ENCODE assay signal across 9 mouse cellular contexts in the genomic region with DNA sequence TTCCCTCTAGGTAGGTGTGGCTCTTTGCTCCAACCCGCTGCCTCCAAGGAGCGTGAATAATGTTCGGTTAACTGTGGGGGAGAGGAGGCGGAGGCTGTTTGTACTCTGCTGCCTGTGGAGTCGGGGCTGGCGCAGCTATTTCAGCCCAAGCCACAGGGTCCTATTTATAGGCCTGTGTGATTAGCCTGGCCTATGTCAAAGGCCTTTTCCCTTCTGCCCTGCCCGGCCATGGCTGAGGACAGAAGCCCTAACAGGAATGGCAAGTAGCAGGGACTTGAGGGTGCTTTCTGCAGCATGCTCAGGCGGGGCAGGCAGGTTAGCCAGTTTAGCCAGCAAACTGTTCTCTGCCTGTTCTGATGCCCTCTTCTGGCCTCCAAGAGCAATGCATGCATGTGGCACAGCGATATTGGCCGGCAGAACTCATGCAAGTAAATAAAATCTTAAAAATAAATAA. TPM values are rescaled to one million over a fixed set of nuclear protein-coding genes. Genes with fewer than 3 reads are reported as not detected.
DNase-seq lines count a peak whose midpoint lies in the region; ATAC-seq and TF ChIP-seq lines count a peak whose summit lies in the region.
"Had no signal": no experiment of that assay in that cellular context is flagged by ENCODE, and none has a peak within 500 bp of the region (broad histone marks: within the 10 kb centered on the region; RNA-seq: fewer than 3 reads in every experiment).

No protein-coding gene starts in this region.

- DNase-seq in CD4-positive, CD25-positive, alpha-beta regulatory T cell, adult 2 months (ENCODE audit: low read depth, low spot score), result peak; percentile 78
- peak; percentile 66 for DNase-seq in lung, adult 2 months

- H3K9ac ChIP-seq in embryonic facial prominence, embryonic 12.5 days, result no peak overlapping the region
- H3K9ac ChIP-seq in heart, embryonic 12.5 days, result no peak overlapping the region
- H3K9ac ChIP-seq in kidney, embryonic 16.5 days (replicated peaks; ENCODE audit: low read length), result no peak overlapping the region; the same call in 1 of the 2 replicates
- H3K9ac ChIP-seq in neural tube, embryonic 13.5 days, result no peak overlapping the region
- H3K9ac ChIP-seq: hindbrain, embryonic 15.5 days had no signal

- no peak overlapping the region for H3K4me3 ChIP-seq in embryonic facial prominence, embryonic 12.5 days
- no peak overlapping the region for H3K4me3 ChIP-seq in heart, embryonic 12.5 days
- H3K4me3 ChIP-seq in kidney, embryonic 16.5 days (ENCODE audit: low read length), result no peak overlapping the region
- no peak overlapping the region for H3K4me3 ChIP-seq in lung, adult 2 months (replicated peaks; ENCODE audit: extremely low read depth, low read depth, low read length)
- H3K4me3 ChIP-seq in neural tube, embryonic 13.5 days, result no peak overlapping the region
- H3K4me3 ChIP-seq: hindbrain, embryonic 15.5 days had no signal

- H3K4me2 ChIP-seq in embryonic facial prominence, embryonic 12.5 days (replicated peaks), result no peak overlapping the region
- peak overlapping the region; percentile 43 for H3K4me2 ChIP-seq in heart, embryonic 12.5 days
- peak overlapping the region; percentile 46 for H3K4me2 ChIP-seq in kidney, embryonic 16.5 days (replicated peaks; ENCODE audit: low read depth, low read length)
- H3K4me2 ChIP-seq in neural tube, embryonic 13.5 days, result peak overlapping the region; percentile 38
- H3K4me2 ChIP-seq: hindbrain, embryonic 15.5 days had no signal

- peaks cover 69% of the 10 kb centered on the region for H3K4me1 ChIP-seq in embryonic facial prominence, embryonic 12.5 days
- H3K4me1 ChIP-seq in heart, embryonic 12.5 days (replicated peaks), result peaks cover 87% of the 10 kb centered on the region
- H3K4me1 ChIP-seq in kidney, embryonic 16.5 days (ENCODE audit: insufficient read depth, low read length), result peaks cover 44% of the 10 kb centered on the region
- H3K4me1 ChIP-seq in lung, adult 2 months (ENCODE audit: control insufficient read depth, insufficient read depth, low read length), result peaks cover 30% of the 10 kb centered on the region
- H3K4me1 ChIP-seq in neural tube, embryonic 13.5 days (replicated peaks), result peaks cover 24% of the 10 kb centered on the region

- H3K36me3 ChIP-seq in embryonic facial prominence, embryonic 12.5 days, result no peaks in the 10 kb centered on the region
- no peaks in the 10 kb centered on the region for H3K36me3 ChIP-seq in heart, embryonic 12.5 days
- no peaks in the 10 kb centered on the region for H3K36me3 ChIP-seq in kidney, embryonic 16.5 days (ENCODE audit: insufficient read depth, low read length)
- no peaks in the 10 kb centered on the region for H3K36me3 ChIP-seq in neural tube, embryonic 13.5 days
- H3K36me3 ChIP-seq: hindbrain, embryonic 15.5 days had no signal

- no peaks in the 10 kb centered on the region for H3K9me3 ChIP-seq in embryonic facial prominence, embryonic 12.5 days
- H3K9me3 ChIP-seq in heart, embryonic 12.5 days (replicated peaks), result no peaks in the 10 kb centered on the region
- H3K9me3 ChIP-seq in kidney, embryonic 16.5 days (ENCODE audit: low read length), result no peaks in the 10 kb centered on the region
- H3K9me3 ChIP-seq in neural tube, embryonic 13.5 days, result no peaks in the 10 kb centered on the region
- H3K9me3 ChIP-seq: hindbrain, embryonic 15.5 days had no signal

- TF ChIP-seq POLR2A in lung, adult 2 months (IDR thresholded peaks at IDR 0.05; ENCODE audit: borderline replicate concordance, extremely low read depth, low read depth, low read length), result no peak

- H3K27ac ChIP-seq in embryonic facial prominence, embryonic 12.5 days, result peak overlapping the region; percentile 51
- peak overlapping the region; percentile 90 for H3K27ac ChIP-seq in heart, embryonic 12.5 days (ENCODE audit: poor library complexity, severe bottlenecking)
- peak overlapping the region; percentile 79 for H3K27ac ChIP-seq in kidney, embryonic 16.5 days (ENCODE audit: low read length)
- no peak overlapping the region for H3K27ac ChIP-seq in neural tube, embryonic 13.5 days (replicated peaks)
- H3K27ac ChIP-seq: hindbrain, embryonic 15.5 days had no signal

- H3K27me3 ChIP-seq in embryonic facial prominence, embryonic 12.5 days, result no peaks in the 10 kb centered on the region
- H3K27me3 ChIP-seq in heart, embryonic 12.5 days (replicated peaks), result no peaks in the 10 kb centered on the region
- H3K27me3 ChIP-seq in kidney, embryonic 16.5 days (ENCODE audit: insufficient read depth, low read length), result no peaks in the 10 kb centered on the region
- H3K27me3 ChIP-seq in neural tube, embryonic 13.5 days, result no peaks in the 10 kb centered on the region
- H3K27me3 ChIP-seq: hindbrain, embryonic 15.5 days had no signal

- 22% methylated on average over 10 of the region's 10 CpGs for WGBS in embryonic facial prominence, embryonic 12.5 days
- 15% methylated on average over 10 of the region's 10 CpGs for WGBS in heart, embryonic 12.5 days
- WGBS in kidney, embryonic 16.5 days, result 8% methylated on average over 10 of the region's 10 CpGs
- WGBS in lung, adult 2 months, result 15% methylated on average over 10 of the region's 10 CpGs
- 11% methylated on average over 10 of the region's 10 CpGs for WGBS in neural tube, embryonic 13.5 days

- ATAC-seq in activated CD4-positive, CD25-positive, alpha-beta regulatory T cell, adult 4 months, result peak; percentile 73
- no peak for ATAC-seq in embryonic facial prominence, embryonic 12.5 days (ENCODE audit: insufficient number of reproducible peaks, insufficient read depth, low FRiP score, low TSS enrichment)
- ATAC-seq in heart, embryonic 12.5 days (ENCODE audit: insufficient number of reproducible peaks, low FRiP score), result peak; percentile 31
- peak; percentile 67 for ATAC-seq in kidney, embryonic 16.5 days (ENCODE audit: low FRiP score, low TSS enrichment)
- peak; percentile 29; the same call in 1 of the 2 replicates for ATAC-seq in neural tube, embryonic 13.5 days (ENCODE audit: low read depth)
- ATAC-seq in erythroid progenitor cell, adult 5-6 weeks (replicated peaks; ENCODE audit: low FRiP score, poor library complexity, severe bottlenecking), result no peak

- peak; percentile 95 for TF ChIP-seq CTCF in lung, adult 2 months (IDR thresholded peaks at IDR 0.05; ENCODE audit: insufficient read depth, low read length)

RNA-seq across cellular contexts. Expression of a gene that starts 14.4 kb away (rescaled TPM):
- polyA plus RNA-seq in activated CD4-positive, CD25-positive, alpha-beta regulatory T cell, adult 4 months (2017; shearing (Covaris generic)), result 10 to 100 TPM; 27.2 to 28.3 TPM
- polyA plus RNA-seq in embryonic facial prominence, embryonic 12.5 days (2016; fragmentation: Nextera tagmentation; extraction: Ambion mirVana), result 130 and 133 TPM in 2 replicates
- 186 and 190 TPM in 2 replicates for polyA plus RNA-seq in heart, embryonic 12.5 days (2016; fragmentation: Nextera tagmentation; extraction: Ambion mirVana)
- polyA plus RNA-seq in kidney, embryonic 16.5 days (2015; fragmentation: Nextera tagmentation; extraction: Ambion mirVana), result 149 and 165 TPM in 2 replicates
- 2,994 and 3,301 TPM in 2 replicates for polyA plus RNA-seq in lung, adult 2 months (2012; rRNA removed)
- 38.4 and 40.4 TPM in 2 replicates for polyA plus RNA-seq in neural tube, embryonic 13.5 days (2015; fragmentation: Nextera tagmentation; extraction: Ambion mirVana)
- total RNA-seq in erythroid progenitor cell, adult 5-6 weeks (2015; ENCODE audit: low replicate concordance), result 5.9 and 10.1 TPM in 2 replicates
- 6.7 and 15.5 TPM in 2 replicates for total RNA-seq in erythroid progenitor cell, adult 5-6 weeks (2017; ENCODE audit: low replicate concordance)

Comparison
In these comparisons a context has a peak if more than half of its experiments do, and no peak if none do; other contexts are left out.
1. ATAC-seq: peak in activated CD4-positive, CD25-positive, alpha-beta regulatory T cell, adult 4 months (single experiment), heart, embryonic 12.5 days (single experiment), kidney, embryonic 16.5 days (single experiment) and neural tube, embryonic 13.5 days (single experiment); none in embryonic facial prominence, embryonic 12.5 days (single experiment) and erythroid progenitor cell, adult 5-6 weeks (single experiment).
2. RNA of a gene that starts 14.4 kb away (polyA plus RNA-seq): 2,994 to 3,301 TPM in lung, adult 2 months; 186 to 190 TPM in heart, embryonic 12.5 days, 149 to 165 TPM in kidney, embryonic 16.5 days, 130 to 133 TPM in embryonic facial prominence, embryonic 12.5 days, 38.4 to 40.4 TPM in neural tube, embryonic 13.5 days and 27.2 to 28.3 TPM in activated CD4-positive, CD25-positive, alpha-beta regulatory T cell, adult 4 months; every median in the first group is over 10 times any median in the second.